Mouse (Mus musculus): Measurements from ENCODE around the gene Lysmd3. TPM values are rescaled to one million over a fixed set of nuclear protein-coding genes. Genes with fewer than 3 reads are reported as not detected.

Gene Lysmd3
- total RNA-seq, 1 experiment from 2014 or later, result 39.7 TPM

- ATAC-seq (replicated peaks in 1 of 2; ENCODE audit: insufficient read depth in 1 of 2, low FRiP score in 2 of 2, low TSS enrichment in 1 of 2, low read depth in 1 of 2, poor library complexity in 2 of 2, severe bottlenecking in 2 of 2), result peak; percentile 1 to 10; a peak in 3 of 4 replicates
Measured at GRCm38 (mm10) chr13:81658053-81658752, 740 bp downstream of the Lysmd3 start.

GRCm38 (mm10) chr13:81663566-81664330 is 6.3 kb downstream of the Lysmd3 start:
- no peak for ATAC-seq (replicated peaks in 1 of 2; ENCODE audit: insufficient read depth in 1 of 2, low FRiP score in 2 of 2, low TSS enrichment in 1 of 2, low read depth in 1 of 2, poor library complexity in 2 of 2, severe bottlenecking in 2 of 2)

GRCm38 (mm10) chr13:81664331-81664698 is 6.9 kb downstream of the Lysmd3 start:
- ATAC-seq (replicated peaks in 1 of 2; ENCODE audit: insufficient read depth in 1 of 2, low FRiP score in 2 of 2, low TSS enrichment in 1 of 2, low read depth in 1 of 2, poor library complexity in 2 of 2, severe bottlenecking in 2 of 2), result no peak

GRCm38 (mm10) chr13:81667713-81668112 is 10.2 kb downstream of the Lysmd3 start:
- no peak for ATAC-seq (replicated peaks in 1 of 2; ENCODE audit: insufficient read depth in 1 of 2, low FRiP score in 2 of 2, low TSS enrichment in 1 of 2, low read depth in 1 of 2, poor library complexity in 2 of 2, severe bottlenecking in 2 of 2)

GRCm38 (mm10) chr13:81675333-81675732 is 17.9 kb downstream of the Lysmd3 start:
- no peak for ATAC-seq (replicated peaks in 1 of 2; ENCODE audit: insufficient read depth in 1 of 2, low FRiP score in 2 of 2, low TSS enrichment in 1 of 2, low read depth in 1 of 2, poor library complexity in 2 of 2, severe bottlenecking in 2 of 2)

GRCm38 (mm10) chr13:81683107-81683506 is 25.6 kb downstream of the Lysmd3 start:
- no peak for ATAC-seq (replicated peaks in 1 of 2; ENCODE audit: insufficient read depth in 1 of 2, low FRiP score in 2 of 2, low TSS enrichment in 1 of 2, low read depth in 1 of 2, poor library complexity in 2 of 2, severe bottlenecking in 2 of 2)

- no peak for ATAC-seq (replicated peaks in 1 of 2; ENCODE audit: insufficient read depth in 1 of 2, low FRiP score in 2 of 2, low TSS enrichment in 1 of 2, low read depth in 1 of 2, poor library complexity in 2 of 2, severe bottlenecking in 2 of 2)
Measured at GRCm38 (mm10) chr13:81684258-81684657, 26.8 kb downstream of the Lysmd3 start.

- no peak for ATAC-seq (replicated peaks in 1 of 2; ENCODE audit: insufficient read depth in 1 of 2, low FRiP score in 2 of 2, low TSS enrichment in 1 of 2, low read depth in 1 of 2, poor library complexity in 2 of 2, severe bottlenecking in 2 of 2)
Measured at GRCm38 (mm10) chr13:81684884-81685283, 27.4 kb downstream of the Lysmd3 start.

- no peak; a peak in 1 of 4 replicates for ATAC-seq (replicated peaks in 1 of 2; ENCODE audit: insufficient read depth in 1 of 2, low FRiP score in 2 of 2, low TSS enrichment in 1 of 2, low read depth in 1 of 2, poor library complexity in 2 of 2, severe bottlenecking in 2 of 2)
Measured at GRCm38 (mm10) chr13:81689587-81689986, 32.1 kb downstream of the Lysmd3 start.

- ATAC-seq (replicated peaks in 1 of 2; ENCODE audit: insufficient read depth in 1 of 2, low FRiP score in 2 of 2, low TSS enrichment in 1 of 2, low read depth in 1 of 2, poor library complexity in 2 of 2, severe bottlenecking in 2 of 2), result peak in 1 of 2 experiments; percentile 40; a peak in 1 of 4 replicates
Measured at GRCm38 (mm10) chr13:81690477-81690876, 33.0 kb downstream of the Lysmd3 start.

- ATAC-seq (replicated peaks in 1 of 2; ENCODE audit: insufficient read depth in 1 of 2, low FRiP score in 2 of 2, low TSS enrichment in 1 of 2, low read depth in 1 of 2, poor library complexity in 2 of 2, severe bottlenecking in 2 of 2), result peak; percentile 91 to 95
Measured at GRCm38 (mm10) chr13:81691606-81692005, 34.1 kb downstream of the Lysmd3 start.

- ATAC-seq (replicated peaks in 1 of 2; ENCODE audit: insufficient read depth in 1 of 2, low FRiP score in 2 of 2, low TSS enrichment in 1 of 2, low read depth in 1 of 2, poor library complexity in 2 of 2, severe bottlenecking in 2 of 2), result no peak
Measured at GRCm38 (mm10) chr13:81694446-81694845, 37.0 kb downstream of the Lysmd3 start.

GRCm38 (mm10) chr13:81703148-81703547 is 45.7 kb downstream of the Lysmd3 start:
- ATAC-seq (replicated peaks in 1 of 2; ENCODE audit: insufficient read depth in 1 of 2, low FRiP score in 2 of 2, low TSS enrichment in 1 of 2, low read depth in 1 of 2, poor library complexity in 2 of 2, severe bottlenecking in 2 of 2), result no peak

- no peak for ATAC-seq (replicated peaks in 1 of 2; ENCODE audit: insufficient read depth in 1 of 2, low FRiP score in 2 of 2, low TSS enrichment in 1 of 2, low read depth in 1 of 2, poor library complexity in 2 of 2, severe bottlenecking in 2 of 2)
Measured at GRCm38 (mm10) chr13:81703621-81704020, 46.2 kb downstream of the Lysmd3 start.

GRCm38 (mm10) chr13:81706311-81706710 is 48.8 kb downstream of the Lysmd3 start:
- no peak for ATAC-seq (replicated peaks in 1 of 2; ENCODE audit: insufficient read depth in 1 of 2, low FRiP score in 2 of 2, low TSS enrichment in 1 of 2, low read depth in 1 of 2, poor library complexity in 2 of 2, severe bottlenecking in 2 of 2)

GRCm38 (mm10) chr13:81709805-81710204 is 52.3 kb downstream of the Lysmd3 start:
- no peak for ATAC-seq (replicated peaks in 1 of 2; ENCODE audit: insufficient read depth in 1 of 2, low FRiP score in 2 of 2, low TSS enrichment in 1 of 2, low read depth in 1 of 2, poor library complexity in 2 of 2, severe bottlenecking in 2 of 2)

- no peak for ATAC-seq (replicated peaks in 1 of 2; ENCODE audit: insufficient read depth in 1 of 2, low FRiP score in 2 of 2, low TSS enrichment in 1 of 2, low read depth in 1 of 2, poor library complexity in 2 of 2, severe bottlenecking in 2 of 2)
Measured at GRCm38 (mm10) chr13:81710266-81710665, 52.8 kb downstream of the Lysmd3 start.

GRCm38 (mm10) chr13:81710775-81711545 is 53.5 kb downstream of the Lysmd3 start, which contains the start of the genes Polr3g and Mblac2:
Gene Polr3g, minus strand, starts transcription at chr13:81711013.
Gene Mblac2, plus strand, starts transcription at chr13:81711341.
- ATAC-seq (replicated peaks in 1 of 2; ENCODE audit: insufficient read depth in 1 of 2, low FRiP score in 2 of 2, low TSS enrichment in 1 of 2, low read depth in 1 of 2, poor library complexity in 2 of 2, severe bottlenecking in 2 of 2), result peak; percentile 86 to 91

All from hematopoietic stem cell, adult 5-6 weeks (primary cell).